ENCODE assay signal across 14 mouse cellular contexts in the genomic region with DNA sequence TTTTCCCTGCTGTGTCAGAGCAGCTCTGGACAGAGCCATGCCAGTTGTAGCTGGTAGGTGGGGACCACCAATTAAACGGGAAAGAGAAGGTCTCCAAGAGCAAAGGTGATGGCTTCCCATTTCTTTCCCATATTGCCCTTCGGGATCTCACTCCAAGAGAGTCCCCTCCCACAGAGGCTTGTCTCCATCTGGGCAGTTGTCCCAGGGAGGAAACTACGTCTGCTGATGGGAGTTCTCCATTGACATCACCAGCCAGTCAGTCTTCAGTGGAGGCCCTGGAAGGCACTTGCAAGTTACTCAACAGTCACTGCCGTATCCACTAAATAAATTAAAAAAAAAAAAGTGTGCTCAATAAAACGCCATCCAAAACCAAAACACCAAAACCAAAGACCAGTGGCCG.
DNase-seq lines count a peak whose midpoint lies in the region; ATAC-seq and TF ChIP-seq lines count a peak whose summit lies in the region.
"Had no signal": no experiment of that assay in that cellular context is flagged by ENCODE, and none has a peak within 500 bp of the region (broad histone marks: within the 10 kb centered on the region; RNA-seq: fewer than 3 reads in every experiment).

No protein-coding gene starts in this region.

- no peak for TF ChIP-seq CTCF in gastrocnemius, adult 2 months (IDR thresholded peaks at IDR 0.05)

- 58% methylated on average over 6 of the region's 6 CpGs for WGBS in limb, embryonic 13.5 days
- 70% methylated on average over 6 of the region's 6 CpGs for WGBS in forebrain, embryonic 10.5 days
- 73% methylated on average over 6 of the region's 6 CpGs for WGBS in midbrain, embryonic 14.5 days

- 0 out of 2 replicates have a peak overlapping the region, but pooled peaks have one; percentile 3 for H3K4me2 ChIP-seq in limb, embryonic 13.5 days (replicated peaks)
- H3K4me2 ChIP-seq in midbrain, embryonic 14.5 days (ENCODE audit: low read length), result no peak overlapping the region
- H3K4me2 ChIP-seq: liver, embryonic 15.5 days had no signal

- H3K9ac ChIP-seq in limb, embryonic 13.5 days, result no peak overlapping the region
- H3K9ac ChIP-seq in midbrain, embryonic 14.5 days (replicated peaks; ENCODE audit: low read length), result no peak overlapping the region
- H3K9ac ChIP-seq: liver, embryonic 15.5 days had no signal

- H3K9me3 ChIP-seq in limb, embryonic 13.5 days, result no peaks in the 10 kb centered on the region
- H3K9me3 ChIP-seq in forebrain, embryonic 10.5 days, result no peaks in the 10 kb centered on the region
- H3K9me3 ChIP-seq in midbrain, embryonic 14.5 days (ENCODE audit: control insufficient read depth, low read length), result no peaks in the 10 kb centered on the region
- H3K9me3 ChIP-seq: G1E; liver, embryonic 15.5 days had no signal

- intact Hi-C loops in gastrocnemius, adult 2 months (cut with DNase I), result no loop called here

- H3K27ac ChIP-seq in gastrocnemius, adult 2 months, result peak overlapping the region; percentile 94
- no peak overlapping the region for H3K27ac ChIP-seq in limb, embryonic 13.5 days
- no peak overlapping the region for H3K27ac ChIP-seq in forebrain, embryonic 10.5 days
- no peak overlapping the region for H3K27ac ChIP-seq in midbrain, embryonic 14.5 days (replicated peaks; ENCODE audit: low read depth, low read length)
- H3K27ac ChIP-seq: hindbrain, postnatal 0 days; liver, embryonic 15.5 days had no signal

- H3K27me3 ChIP-seq in limb, embryonic 13.5 days, result no peaks in the 10 kb centered on the region
- peaks cover 35% of the 10 kb centered on the region for H3K27me3 ChIP-seq in forebrain, embryonic 10.5 days (ENCODE audit: poor library complexity, severe bottlenecking)
- no peaks in the 10 kb centered on the region for H3K27me3 ChIP-seq in midbrain, embryonic 14.5 days (ENCODE audit: control insufficient read depth, insufficient read depth, low read length)

- no peaks in the 10 kb centered on the region for H3K36me3 ChIP-seq in limb, embryonic 13.5 days
- H3K36me3 ChIP-seq in forebrain, embryonic 10.5 days (replicated peaks), result no peaks in the 10 kb centered on the region
- H3K36me3 ChIP-seq in midbrain, embryonic 14.5 days (ENCODE audit: control insufficient read depth, insufficient read depth, low read length), result no peaks in the 10 kb centered on the region
- H3K36me3 ChIP-seq: G1E; liver, embryonic 15.5 days had no signal

- H3K4me1 ChIP-seq in limb, embryonic 13.5 days, result peaks cover 80% of the 10 kb centered on the region
- peaks cover 38% of the 10 kb centered on the region for H3K4me1 ChIP-seq in forebrain, embryonic 10.5 days
- H3K4me1 ChIP-seq in midbrain, embryonic 14.5 days (ENCODE audit: control insufficient read depth, insufficient read depth, low read length), result peaks cover 17% of the 10 kb centered on the region

- peak; percentile 21 for DNase-seq in adrenal gland, postnatal 14 days
- no peak for DNase-seq in adrenal gland, postnatal 25 days
- peak; percentile 52 for DNase-seq in gastrocnemius, adult 2 months
- DNase-seq in kidney, adult 9 months, result peak; percentile 37
- no peak for DNase-seq in forebrain, embryonic 10.5 days (ENCODE audit: extremely low spot score, low spot score)
- no peak for DNase-seq in frontal cortex, adult 2 months (ENCODE audit: extremely low spot score in 1 of 2, low spot score in 1 of 2)
- DNase-seq in midbrain, embryonic 14.5 days, result no peak
- DNase-seq: cerebellum, adult 11 months; layer of hippocampus, postnatal 36 days; right cerebral cortex, postnatal 25 days had no signal

- peak overlapping the region; percentile 77 for H3K4me3 ChIP-seq in gastrocnemius, adult 2 months
- H3K4me3 ChIP-seq in limb, embryonic 13.5 days, result no peak overlapping the region
- no peak overlapping the region for H3K4me3 ChIP-seq in forebrain, embryonic 10.5 days
- H3K4me3 ChIP-seq in midbrain, embryonic 14.5 days (replicated peaks; ENCODE audit: low read depth, low read length), result no peak overlapping the region
- H3K4me3 ChIP-seq: liver, embryonic 15.5 days had no signal

- ATAC-seq in limb, embryonic 13.5 days (ENCODE audit: low FRiP score, low read depth), result no peak
- ATAC-seq in midbrain, embryonic 14.5 days (ENCODE audit: low FRiP score, low TSS enrichment), result no peak
- ATAC-seq: hindbrain, postnatal 0 days had no signal

Comparison
In these comparisons a context has a peak if more than half of its experiments do, and no peak if none do; other contexts are left out.
1. DNase-seq: peak in adrenal gland, postnatal 14 days (single experiment), gastrocnemius, adult 2 months (single experiment) and kidney, adult 9 months (single experiment); none in adrenal gland, postnatal 25 days (single experiment), forebrain, embryonic 10.5 days (single experiment), frontal cortex, adult 2 months (0 of 2) and midbrain, embryonic 14.5 days (single experiment).